Mouse (Mus musculus): ENCODE data around the gene Trpm4. TPM values are rescaled to one million over a fixed set of nuclear protein-coding genes. Genes with fewer than 3 reads are reported as not detected.
A peak's percentile ranks its signal among the peaks of the same experiment; 100 is the strongest.
"Not testable (repeated sequence)": the region's sequence is repeated elsewhere in the genome, so short reads cannot be mapped to it uniquely, and the experiment has no call there.

Trpm4 gene
- polyA plus RNA-seq, 1 experiment from 2014 or later = 8.4 TPM

DNA sequence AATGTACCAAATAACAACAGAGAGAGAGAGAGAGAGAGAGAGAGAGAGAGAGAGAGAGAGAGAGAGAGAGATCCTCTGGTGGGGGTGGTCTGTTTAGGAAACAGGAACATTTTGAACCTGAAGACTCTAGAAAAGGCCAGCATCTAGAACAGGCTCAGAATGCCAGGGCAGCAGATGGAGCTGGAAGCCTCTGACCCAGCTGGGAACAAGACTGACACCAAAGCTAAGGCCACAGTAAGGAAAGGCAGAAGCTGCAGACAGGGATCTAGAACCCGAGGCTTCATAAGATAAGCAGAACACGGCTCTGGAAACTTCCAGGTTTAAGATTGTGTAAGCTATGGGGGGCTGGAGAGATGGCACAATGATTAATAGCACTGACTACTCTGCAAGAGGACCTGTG, 30.4 kb upstream of the Trpm4 start:
- H3K4me1 ChIP-seq = peaks cover 41% of the 10 kb centered on the region
- no peak overlapping the region for H3K27ac ChIP-seq
- H3K27me3 ChIP-seq (ENCODE audit: low read depth, poor library complexity, severe bottlenecking) = peaks cover 83% of the 10 kb centered on the region
- H3K4me3 ChIP-seq = no peak overlapping the region
- no peak for DNase-seq (ENCODE audit: low spot score)
- 81% methylated on average over 2 of the region's 2 CpGs for WGBS
- no peaks in the 10 kb centered on the region for H3K9me3 ChIP-seq (replicated peaks)
- H3K36me3 ChIP-seq = no peaks in the 10 kb centered on the region

DNA sequence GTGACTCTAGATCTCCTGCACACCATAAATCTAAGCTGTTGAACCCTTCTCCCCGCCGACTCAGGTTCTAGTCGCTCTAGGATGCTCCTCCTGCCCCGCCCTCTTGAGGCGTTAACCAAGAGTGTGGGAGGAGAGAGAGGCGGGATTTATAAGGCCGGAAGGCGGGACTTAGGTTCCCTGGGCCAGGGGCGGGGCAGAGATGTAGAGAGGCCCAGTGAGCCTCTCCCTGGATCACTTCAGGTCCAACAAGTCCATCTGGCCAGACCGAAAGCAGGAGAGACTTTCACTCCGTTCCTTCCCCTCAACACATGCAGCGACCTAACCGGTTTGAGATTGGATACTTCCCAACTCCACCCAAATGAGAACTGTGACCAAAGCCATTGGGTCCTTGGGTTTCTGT, 29.2 kb upstream of the Trpm4 start:
- Histone ChIP-seq H3K9me3 (replicated peaks) (no peaks in the 10 kb centered on the region), H3K27me3 (ENCODE audit: low read depth, poor library complexity, severe bottlenecking) (peaks cover 74% of the 10 kb centered on the region), H3K4me1 (peaks cover 36% of the 10 kb centered on the region), H3K27ac (no peak overlapping the region), H3K4me3 (no peak overlapping the region), H3K36me3 (no peaks in the 10 kb centered on the region)
- WGBS = 3% methylated on average over 13 of the region's 13 CpGs
- DNase-seq (ENCODE audit: low spot score) = no peak

DNA sequence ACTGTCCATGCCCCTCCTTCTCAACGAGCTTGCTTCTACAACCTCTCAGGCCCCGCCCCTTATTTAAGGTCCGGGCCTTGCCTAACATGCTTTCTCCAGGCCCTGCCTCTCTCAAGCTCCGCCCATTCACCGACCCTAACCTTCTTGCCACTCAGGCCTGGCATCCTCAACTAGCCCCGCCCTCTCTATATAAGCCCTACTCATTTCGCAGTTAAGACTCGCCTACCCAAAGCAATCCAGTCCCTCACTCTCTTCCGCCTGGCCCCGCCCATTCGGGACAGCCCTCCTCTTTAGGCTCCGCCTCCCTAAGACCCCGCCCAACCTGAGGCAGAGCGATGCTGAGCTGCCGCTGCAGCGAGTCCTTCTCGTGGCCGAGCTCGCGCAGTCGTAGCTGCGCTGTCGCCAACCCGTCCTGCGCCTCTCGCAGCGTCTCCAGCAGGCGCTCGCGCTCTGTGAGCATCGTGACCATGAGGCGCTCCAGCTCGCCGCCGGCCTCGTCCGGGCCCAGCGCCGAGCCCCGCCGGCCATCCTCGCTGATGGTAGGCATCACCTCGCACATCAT, 27.7 kb upstream of the Trpm4 start:
- peaks cover 25% of the 10 kb centered on the region for H3K4me1 ChIP-seq
- peak; percentile 81 for DNase-seq (ENCODE audit: low spot score)
- H3K27me3 ChIP-seq (ENCODE audit: low read depth, poor library complexity, severe bottlenecking) = peaks cover 84% of the 10 kb centered on the region
- peak overlapping the region; percentile 60 for H3K4me3 ChIP-seq
- peak overlapping the region; percentile 72 for H3K27ac ChIP-seq
- under 1% methylated on average over 43 of the region's 43 CpGs for WGBS
- H3K36me3 ChIP-seq = no peaks in the 10 kb centered on the region
- no peaks in the 10 kb centered on the region for H3K9me3 ChIP-seq (replicated peaks)

DNA sequence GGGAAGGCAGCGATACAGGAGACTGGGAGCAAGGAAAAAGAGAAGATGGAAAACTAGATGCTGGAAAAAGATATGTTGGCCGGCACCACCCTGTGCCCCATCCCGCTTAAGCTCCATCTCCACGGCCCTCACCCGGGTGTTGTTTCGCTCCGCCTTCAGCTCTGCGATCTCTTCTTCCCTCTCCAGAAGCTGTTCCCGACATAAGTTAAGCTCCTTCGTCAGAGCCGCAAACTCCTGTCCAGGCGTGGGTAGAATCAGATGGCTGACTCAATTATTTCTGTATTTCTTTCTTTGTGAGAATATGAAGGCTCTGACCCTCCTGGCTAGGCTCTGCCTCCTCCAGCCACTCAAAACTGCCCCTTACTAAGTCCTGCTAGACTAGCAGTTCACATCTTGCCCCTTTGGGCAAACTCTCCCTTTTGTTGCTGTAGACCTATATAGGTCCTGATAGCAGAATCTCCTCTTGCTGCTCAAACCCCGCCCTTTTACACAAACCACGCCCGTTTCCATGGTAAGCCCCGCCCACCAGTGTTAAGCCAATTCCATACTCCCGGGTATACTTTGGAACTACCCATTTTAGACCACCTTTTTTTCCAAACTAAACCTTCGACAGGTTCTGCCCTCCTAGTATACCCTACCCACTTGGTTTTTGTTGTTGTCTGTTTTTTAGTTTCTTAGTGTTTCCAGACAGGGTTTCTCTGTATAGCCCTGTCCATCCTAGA, 27.0 kb upstream of the Trpm4 start:
- WGBS = 46% methylated on average over 18 of the region's 18 CpGs
- H3K36me3 ChIP-seq = no peaks in the 10 kb centered on the region
- 0 out of 2 replicates have a peak overlapping the region, but pooled peaks have one; percentile 60 for H3K4me3 ChIP-seq
- peaks cover 17% of the 10 kb centered on the region for H3K4me1 ChIP-seq
- no peak for DNase-seq (ENCODE audit: low spot score)
- peaks cover 81% of the 10 kb centered on the region for H3K27me3 ChIP-seq (ENCODE audit: low read depth, poor library complexity, severe bottlenecking)
- no peak overlapping the region for H3K27ac ChIP-seq
- H3K9me3 ChIP-seq (replicated peaks) = no peaks in the 10 kb centered on the region

DNA sequence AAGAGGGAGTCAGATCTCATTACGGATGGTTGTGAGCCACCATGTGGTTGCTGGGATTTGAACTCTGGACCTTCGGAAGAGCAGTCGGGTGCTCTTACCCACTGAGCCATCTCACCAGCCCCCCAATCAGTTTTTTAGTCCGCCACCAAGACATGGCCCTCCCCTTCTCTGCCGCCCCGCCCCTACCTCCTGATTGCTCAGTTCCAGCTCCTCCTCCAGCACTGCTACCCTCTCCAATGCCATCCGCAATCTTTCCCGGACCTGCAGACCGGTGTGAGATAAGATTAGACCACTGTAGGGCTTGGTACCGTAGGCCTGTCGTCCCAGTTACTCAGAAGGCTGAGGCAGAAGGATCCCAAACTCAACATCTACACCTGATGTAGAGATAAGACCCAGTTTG, 25.5 kb upstream of the Trpm4 start:
- 58% methylated on average over 11 of the region's 11 CpGs for WGBS
- H3K4me1 ChIP-seq = peaks cover 16% of the 10 kb centered on the region
- H3K27me3 ChIP-seq (ENCODE audit: low read depth, poor library complexity, severe bottlenecking) = peaks cover 76% of the 10 kb centered on the region

DNA sequence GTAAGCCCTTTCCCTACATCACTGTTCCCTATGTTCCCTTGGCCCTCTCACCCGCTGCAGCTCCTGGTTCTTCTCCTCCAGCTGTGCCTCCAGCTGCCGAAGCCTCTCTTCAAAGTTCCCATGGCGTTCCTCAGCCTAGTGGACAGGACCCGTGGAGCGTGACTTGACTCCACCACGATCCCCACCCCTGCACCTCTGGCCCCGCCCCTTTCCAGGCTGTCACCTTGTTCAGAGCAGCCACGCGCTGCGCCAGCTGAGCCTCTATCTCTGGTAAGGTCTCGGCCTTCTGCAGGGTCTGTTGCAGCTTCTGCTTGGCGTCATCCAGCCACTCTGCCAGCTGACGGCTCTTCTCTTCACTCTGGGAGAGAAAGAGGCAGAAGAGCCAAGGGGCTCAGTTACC, 22.5 kb upstream of the Trpm4 start:
- H3K4me3 ChIP-seq = no peak overlapping the region
- H3K36me3 ChIP-seq = no peaks in the 10 kb centered on the region
- peaks cover 63% of the 10 kb centered on the region for H3K27me3 ChIP-seq (ENCODE audit: low read depth, poor library complexity, severe bottlenecking)
- no peak for DNase-seq (ENCODE audit: low spot score)
- 56% methylated on average over 13 of the region's 13 CpGs for WGBS
- no peak overlapping the region for H3K27ac ChIP-seq
- H3K4me1 ChIP-seq = peaks cover 6% of the 10 kb centered on the region; the same call in 1 of the 2 replicates
- no peaks in the 10 kb centered on the region for H3K9me3 ChIP-seq (replicated peaks)

More for the DNA sequence above, 25.5 kb upstream of the Trpm4 start:
- H3K9me3 ChIP-seq (replicated peaks); H3K4me3 ChIP-seq; H3K27ac ChIP-seq; DNase-seq (ENCODE audit: low spot score); H3K36me3 ChIP-seq: not testable (repeated sequence)

DNA sequence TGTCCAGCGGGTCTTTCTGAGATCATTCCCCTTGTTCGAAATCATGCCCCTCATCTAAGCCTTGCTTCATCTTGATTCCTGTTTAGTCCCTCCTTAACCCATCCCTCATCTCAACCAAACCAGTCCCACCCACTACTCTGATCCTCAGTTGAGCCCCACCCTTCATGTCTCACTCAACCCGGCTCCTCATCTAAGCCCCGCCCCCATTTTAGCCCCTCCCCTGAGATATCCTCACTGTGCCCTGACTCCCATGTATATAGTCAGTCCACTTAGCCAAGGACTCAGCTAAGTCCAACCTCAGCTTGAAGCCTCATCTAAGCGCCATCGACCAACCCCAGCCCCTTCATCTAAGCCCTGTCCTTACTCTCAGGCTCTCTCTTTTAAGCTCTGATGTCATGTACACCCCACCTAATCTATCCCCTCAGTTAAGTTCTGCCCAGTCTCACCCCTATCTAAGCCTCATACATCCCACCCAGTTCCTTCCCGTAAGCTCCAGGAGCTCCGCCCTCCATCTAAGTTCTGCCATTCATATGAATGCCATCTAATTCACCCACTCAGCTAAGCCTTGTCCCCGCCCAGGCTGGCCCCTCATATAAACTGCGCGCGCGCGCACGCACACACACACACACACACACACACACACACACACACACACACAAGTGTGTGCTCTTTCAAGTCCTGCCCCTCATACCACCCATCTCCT, 21.9 kb upstream of the Trpm4 start:
- Histone ChIP-seq H3K27me3 (ENCODE audit: low read depth, poor library complexity, severe bottlenecking) (peaks cover 62% of the 10 kb centered on the region), H3K9me3 (replicated peaks) (no peaks in the 10 kb centered on the region), H3K4me3 (no peak overlapping the region), H3K27ac (no peak overlapping the region), H3K4me1 (peaks cover 5% of the 10 kb centered on the region; the same call in 1 of the 2 replicates), H3K36me3 (no peaks in the 10 kb centered on the region)
- no peak for DNase-seq (ENCODE audit: low spot score)
- WGBS = 71% methylated on average over 15 of the region's 15 CpGs

DNA sequence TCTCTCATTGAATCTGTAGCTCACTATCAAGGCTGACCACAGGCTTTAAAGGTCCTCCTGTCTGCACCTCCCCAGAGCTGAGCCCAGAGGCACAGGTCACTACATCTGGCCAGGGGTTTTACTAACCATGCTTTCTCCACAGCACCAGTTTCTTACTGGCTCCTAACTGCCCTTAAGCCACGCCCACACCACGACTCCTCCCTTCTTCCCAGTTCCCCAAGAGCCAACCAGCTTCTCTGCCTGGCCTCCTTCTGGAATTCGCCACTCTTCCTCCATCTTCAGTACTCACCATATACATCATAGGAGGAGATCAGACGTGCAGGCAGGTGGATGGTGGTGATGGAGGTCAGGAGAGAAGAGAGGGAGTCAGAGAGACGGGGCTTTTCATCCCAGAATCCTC, 19.5 kb upstream of the Trpm4 start:
- Histone ChIP-seq H3K9me3 (replicated peaks) (no peaks in the 10 kb centered on the region), H3K27ac (no peak overlapping the region), H3K4me1 (peaks cover 5% of the 10 kb centered on the region; the same call in 1 of the 2 replicates), H3K36me3 (no peaks in the 10 kb centered on the region), H3K4me3 (0 out of 2 replicates have a peak overlapping the region, but pooled peaks have one; percentile 15), H3K27me3 (ENCODE audit: low read depth, poor library complexity, severe bottlenecking) (peaks cover 60% of the 10 kb centered on the region)
- 24% methylated on average over 5 of the region's 5 CpGs for WGBS
- no peak for DNase-seq (ENCODE audit: low spot score)

DNA sequence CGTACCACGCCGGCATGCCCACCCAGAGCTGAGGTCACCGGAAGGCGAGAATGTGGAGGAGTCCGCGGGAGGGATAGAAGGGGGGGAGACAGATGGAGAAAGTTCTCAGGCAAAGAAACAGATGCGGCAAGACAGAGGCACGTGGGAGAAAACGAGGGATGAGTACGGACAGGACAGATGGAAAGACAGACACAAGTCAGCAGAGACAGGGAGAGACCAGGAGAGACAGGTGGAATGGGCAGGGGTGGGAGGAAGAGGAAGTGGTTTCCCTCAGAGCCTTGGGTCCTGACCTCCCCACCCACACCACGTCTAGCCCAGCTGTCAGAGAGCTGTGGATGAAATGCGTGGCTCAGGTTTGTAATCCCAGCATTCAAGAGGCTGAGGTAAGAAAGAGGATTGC, 13.3 kb upstream of the Trpm4 start:
- no peak overlapping the region for H3K27ac ChIP-seq
- DNase-seq (ENCODE audit: low spot score) = no peak
- no peaks in the 10 kb centered on the region for H3K9me3 ChIP-seq (replicated peaks)
- H3K27me3 ChIP-seq (ENCODE audit: low read depth, poor library complexity, severe bottlenecking) = peaks cover 32% of the 10 kb centered on the region
- H3K4me1 ChIP-seq = 0 out of 2 replicates have a peak, but pooled peaks cover 3% of the 10 kb centered on the region
- WGBS = 75% methylated on average over 13 of the region's 13 CpGs
- H3K36me3 ChIP-seq = no peaks in the 10 kb centered on the region
- no peak overlapping the region for H3K4me3 ChIP-seq

DNA sequence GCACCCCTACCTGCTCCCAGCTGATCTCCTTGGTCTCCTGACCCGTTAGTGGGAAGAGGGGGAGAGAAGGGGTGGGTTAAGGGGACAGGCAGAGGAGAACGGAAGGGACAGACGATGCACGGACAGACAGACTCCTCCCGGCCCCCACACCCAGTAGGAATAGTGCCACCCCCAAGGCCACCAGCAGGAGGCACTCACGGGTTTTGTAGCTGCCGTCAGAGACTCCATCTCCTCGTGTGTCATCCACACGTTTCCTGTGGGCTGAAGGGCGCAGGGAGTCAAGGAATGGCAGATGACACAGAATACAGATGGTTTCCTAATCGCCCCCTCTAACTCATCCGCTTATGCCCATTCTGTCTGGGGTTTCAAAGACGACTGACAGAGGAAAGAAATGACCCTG, 10.0 kb upstream of the Trpm4 start:
- H3K4me3 ChIP-seq = no peak overlapping the region
- no peaks in the 10 kb centered on the region for H3K36me3 ChIP-seq
- no peak for DNase-seq (ENCODE audit: low spot score)
- H3K9me3 ChIP-seq (replicated peaks) = no peaks in the 10 kb centered on the region
- peaks cover 35% of the 10 kb centered on the region for H3K4me1 ChIP-seq
- peaks cover 18% of the 10 kb centered on the region; the same call in 1 of the 2 replicates for H3K27me3 ChIP-seq (ENCODE audit: low read depth, poor library complexity, severe bottlenecking)
- WGBS = 30% methylated on average over 13 of the region's 13 CpGs
- H3K27ac ChIP-seq = 0 out of 2 replicates have a peak overlapping the region, but pooled peaks have one; percentile 26

DNA sequence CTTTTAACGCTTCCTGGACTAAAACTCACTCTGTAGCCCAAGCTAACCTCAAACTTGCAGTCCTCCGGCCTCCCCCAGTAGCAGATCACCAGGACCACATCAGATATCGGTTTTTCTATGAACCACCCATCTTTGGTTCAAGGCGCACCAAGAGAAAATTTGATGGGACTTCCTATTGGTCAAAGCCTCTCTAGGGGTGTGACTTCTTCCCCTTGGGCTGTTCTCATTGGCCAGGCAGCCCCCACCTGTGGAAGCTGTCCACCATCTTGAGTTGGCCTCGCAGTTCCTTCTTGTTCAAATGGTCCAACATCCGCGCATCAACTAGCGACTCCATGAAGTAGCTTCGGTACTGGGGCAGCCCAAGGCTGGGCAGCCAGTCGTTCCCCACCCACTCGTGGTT, 8.5 kb upstream of the Trpm4 start:
- no peak for DNase-seq (ENCODE audit: low spot score)
- H3K4me1 ChIP-seq = peaks cover 49% of the 10 kb centered on the region
- H3K9me3 ChIP-seq (replicated peaks) = no peaks in the 10 kb centered on the region
- peaks cover 30% of the 10 kb centered on the region for H3K27me3 ChIP-seq (ENCODE audit: low read depth, poor library complexity, severe bottlenecking)
- no peak overlapping the region for H3K27ac ChIP-seq
- no peak overlapping the region for H3K4me3 ChIP-seq
- WGBS = 90% methylated on average over 11 of the region's 11 CpGs
- H3K36me3 ChIP-seq = no peaks in the 10 kb centered on the region

DNA sequence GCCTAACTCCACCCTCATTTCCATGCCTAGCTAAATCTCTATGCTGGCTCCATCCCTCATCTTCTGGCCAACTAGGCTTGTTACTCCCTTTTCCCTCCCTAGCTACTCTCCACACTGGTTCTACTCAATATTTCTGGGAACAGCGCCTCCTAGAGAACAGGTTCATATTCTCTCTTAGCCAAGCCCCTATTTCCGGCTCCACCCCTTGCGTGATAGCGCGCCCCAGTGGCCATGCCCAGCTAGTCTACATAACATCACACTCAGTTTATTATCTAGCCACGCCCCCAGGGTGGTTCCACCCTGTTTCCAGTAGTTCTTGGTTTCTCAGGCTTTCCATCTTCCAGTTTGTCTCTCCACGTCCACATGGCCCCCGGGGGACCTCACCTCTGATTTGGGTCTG, 7.7 kb upstream of the Trpm4 start:
- peaks cover 34% of the 10 kb centered on the region for H3K27me3 ChIP-seq (ENCODE audit: low read depth, poor library complexity, severe bottlenecking)

DNA sequence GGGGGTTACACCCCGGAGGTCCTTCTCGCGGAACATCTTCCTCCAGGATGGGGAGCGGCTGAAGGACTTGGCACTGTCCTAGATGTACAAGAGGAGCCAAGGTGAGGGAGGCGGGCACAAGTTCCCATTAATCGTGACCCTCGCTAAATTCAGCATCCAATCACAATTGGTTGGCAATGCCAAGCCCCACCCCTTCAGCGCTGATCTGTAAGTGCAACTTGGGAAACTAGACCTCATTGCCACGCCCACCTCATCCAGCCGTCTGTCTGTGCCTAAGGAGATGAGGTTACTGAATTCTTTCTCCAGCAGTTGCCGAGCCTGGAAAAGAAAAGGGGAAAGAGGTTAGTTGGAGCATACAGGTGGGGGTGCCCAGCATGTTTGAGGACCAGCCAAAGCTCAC, 7.1 kb upstream of the Trpm4 start:
- DNase-seq (ENCODE audit: low spot score) = peak; percentile 75
- Histone ChIP-seq H3K27me3 (ENCODE audit: low read depth, poor library complexity, severe bottlenecking) (peaks cover 34% of the 10 kb centered on the region), H3K9me3 (replicated peaks) (no peaks in the 10 kb centered on the region), H3K36me3 (no peaks in the 10 kb centered on the region), H3K27ac (peak overlapping the region; percentile 87; the same call in 1 of the 2 replicates), H3K4me3 (peak overlapping the region; percentile 69), H3K4me1 (peaks cover 50% of the 10 kb centered on the region)
- under 1% methylated on average over 11 of the region's 11 CpGs for WGBS

More for the DNA sequence above, 7.7 kb upstream of the Trpm4 start:
- Histone ChIP-seq H3K4me1 (peaks cover 50% of the 10 kb centered on the region), H3K9me3 (replicated peaks) (no peaks in the 10 kb centered on the region), H3K36me3 (no peaks in the 10 kb centered on the region), H3K4me3 (peak overlapping the region; percentile 69), H3K27ac (no peak overlapping the region)
- DNase-seq (ENCODE audit: low spot score) = peak; percentile 73
- WGBS = 3% methylated on average over 8 of the region's 8 CpGs

Data from limb, embryonic 10.5 days (tissue).